Mouse (Mus musculus): ENCODE results near the gene Spata31d1b.

Gene Spata31d1b

GRCm38 (mm10) chr13:59746164-59746563 lies 34.1 kb downstream of the Spata31d1b start:
- DNase-seq (ENCODE audit: low spot score in 2 of 2) = no peak

GRCm38 (mm10) chr13:59746711-59747110 lies 34.6 kb downstream of the Spata31d1b start, which contains the start of gene 1700014D04Rik:
Gene 1700014D04Rik (minus strand): TSS chr13:59746752.
- peak; percentile 72 to 75 for DNase-seq (ENCODE audit: low spot score in 2 of 2)

- no peak for DNase-seq (ENCODE audit: low spot score in 2 of 2)
Measured at GRCm38 (mm10) chr13:59750310-59750709, 38.2 kb downstream of the Spata31d1b start.

GRCm38 (mm10) chr13:59756906-59757305 lies 44.8 kb downstream of the Spata31d1b start:
- no peak for DNase-seq (ENCODE audit: low spot score in 2 of 2)

- DNase-seq (ENCODE audit: low spot score in 2 of 2) = no peak
Measured at GRCm38 (mm10) chr13:59762791-59763190, 50.7 kb downstream of the Spata31d1b start.

GRCm38 (mm10) chr13:59766786-59767515 lies 54.9 kb downstream of the Spata31d1b start:
- DNase-seq (ENCODE audit: low spot score in 2 of 2) = no peak

- no peak for DNase-seq (ENCODE audit: low spot score in 2 of 2)
Measured at GRCm38 (mm10) chr13:59768531-59768930, 56.4 kb downstream of the Spata31d1b start.
